In genomic region chr13:30913757-30914156, GRCm38 (mm10) we compare ENCODE assay signal across 15 mouse cellular contexts. TPM values are rescaled to one million over a fixed set of nuclear protein-coding genes. Genes with fewer than 3 reads are reported as not detected.
"Had no signal": no experiment of that assay in that cellular context is flagged by ENCODE, and none has a peak within 500 bp of the region (broad histone marks: within the 10 kb centered on the region; RNA-seq: fewer than 3 reads in every experiment).

No protein-coding gene starts in this region.

- ATAC-seq: midbrain, embryonic 16.5 days had no signal

- DNase-seq: layer of hippocampus, adult 9-11 months; layer of hippocampus, postnatal 36 days; lung, adult 18-20 months; lung, postnatal 36 days; right cerebral cortex, postnatal 4 days; spleen, adult 18-20 months; thymus, adult 18-20 months; thymus, postnatal 14 days had no signal

- H3K4me2 ChIP-seq: limb, embryonic 12.5 days; midbrain, embryonic 11.5 days; neural tube, embryonic 13.5 days had no signal

- H3K27me3 ChIP-seq: limb, embryonic 12.5 days; neural tube, embryonic 13.5 days had no signal

- H3K9ac ChIP-seq: limb, embryonic 12.5 days; liver, embryonic 14.5 days; neural tube, embryonic 13.5 days had no signal

- H3K27ac ChIP-seq: kidney, postnatal 0 days; liver, embryonic 14.5 days had no signal

- H3K9me3 ChIP-seq: limb, embryonic 12.5 days; neural tube, embryonic 13.5 days had no signal

- H3K4me3 ChIP-seq: limb, embryonic 12.5 days; neural tube, embryonic 13.5 days had no signal

RNA-seq across cellular contexts. Expression of gene Hus1b, which starts 33.8 kb away (rescaled TPM):
- polyA plus RNA-seq: limb, embryonic 12.5 days; lung, embryonic 16.5 days; midbrain, embryonic 11.5 days; midbrain, embryonic 16.5 days; neural tube, embryonic 13.5 days had no signal
